Mouse (Mus musculus): ENCODE results near the gene Smap2. TPM values are rescaled to one million over a fixed set of nuclear protein-coding genes. Genes with fewer than 3 reads are reported as not detected.

The Smap2 gene
- polyA plus RNA-seq, 1 experiment from 2014 or later, result 42.4 TPM

GRCm38 (mm10) chr4:121039331-121040115 is 22.5 kb upstream of the Smap2 start, which contains the start of gene Col9a2:
Gene Col9a2 (plus strand): TSS chr4:121039385.
- peak within 1 kb of the TSS; percentile 65 for H3K4me2 ChIP-seq
- peak; percentile 25; the same call in 1 of the 2 replicates for ATAC-seq (ENCODE audit: low read depth)

GRCm38 (mm10) chr4:121033006-121033405 is 16.0 kb upstream of the Smap2 start:
- peaks cover 3% of the 10 kb centered on the region for H3K27me3 ChIP-seq
- no peak for ATAC-seq (ENCODE audit: low read depth)
- no peak overlapping the region for H3K4me3 ChIP-seq
- no peak overlapping the region for H3K27ac ChIP-seq (replicated peaks)
- H3K9ac ChIP-seq, result no peak overlapping the region
- no peak overlapping the region for H3K4me2 ChIP-seq
- H3K4me1 ChIP-seq (replicated peaks), result no peaks in the 10 kb centered on the region
- no peaks in the 10 kb centered on the region for H3K36me3 ChIP-seq
- WGBS, result 76% methylated on average over 2 of the region's 2 CpGs
- H3K9me3 ChIP-seq, result no peaks in the 10 kb centered on the region

More at GRCm38 (mm10) chr4:121039331-121040115, 22.5 kb upstream of the Smap2 start, which contains the start of gene Col9a2:
- 4% methylated on average over 46 of the region's 46 CpGs for WGBS
- peak within 1 kb of the TSS; percentile 41 for H3K4me3 ChIP-seq
- H3K36me3 ChIP-seq, result 0 out of 2 replicates have a peak, but pooled peaks cover 3% of the 10 kb centered on the region
- H3K4me1 ChIP-seq (replicated peaks), result peaks cover 42% of the 10 kb centered on the region
- H3K9me3 ChIP-seq, result no peaks in the 10 kb centered on the region
- peak within 1 kb of the TSS; percentile 70 for H3K9ac ChIP-seq
- peak within 1 kb of the TSS; percentile 88 for H3K27ac ChIP-seq (replicated peaks)
- peaks cover 25% of the 10 kb centered on the region for H3K27me3 ChIP-seq

GRCm38 (mm10) chr4:121031440-121031839 is 14.4 kb upstream of the Smap2 start:
- WGBS, result 59% methylated on average over 4 of the region's 4 CpGs
- no peak for ATAC-seq (ENCODE audit: low read depth)
- H3K27ac ChIP-seq (replicated peaks), result no peak overlapping the region

GRCm38 (mm10) chr4:121029632-121030031 is 12.6 kb upstream of the Smap2 start:
- Histone ChIP-seq H3K27ac (replicated peaks) (no peak overlapping the region), H3K4me2 (no peak overlapping the region), H3K4me1 (replicated peaks) (no peaks in the 10 kb centered on the region), H3K36me3 (no peaks in the 10 kb centered on the region), H3K27me3 (no peaks in the 10 kb centered on the region), H3K9ac (no peak overlapping the region), H3K9me3 (no peaks in the 10 kb centered on the region), H3K4me3 (no peak overlapping the region)
- WGBS, result 81% methylated on average over 3 of the region's 3 CpGs
- no peak for ATAC-seq (ENCODE audit: low read depth)

More at GRCm38 (mm10) chr4:121031440-121031839, 14.4 kb upstream of the Smap2 start:
- H3K9me3 ChIP-seq, result no peaks in the 10 kb centered on the region
- no peaks in the 10 kb centered on the region for H3K4me1 ChIP-seq (replicated peaks)
- H3K27me3 ChIP-seq, result no peaks in the 10 kb centered on the region
- no peaks in the 10 kb centered on the region for H3K36me3 ChIP-seq
- H3K4me2 ChIP-seq, result no peak overlapping the region
- no peak overlapping the region for H3K4me3 ChIP-seq
- H3K9ac ChIP-seq, result no peak overlapping the region

GRCm38 (mm10) chr4:121028659-121029392 is 11.8 kb upstream of the Smap2 start:
- no peaks in the 10 kb centered on the region for H3K36me3 ChIP-seq
- no peak overlapping the region for H3K4me3 ChIP-seq
- no peak for ATAC-seq (ENCODE audit: low read depth)
- no peak overlapping the region for H3K9ac ChIP-seq
- H3K9me3 ChIP-seq, result no peaks in the 10 kb centered on the region
- no peak overlapping the region for H3K4me2 ChIP-seq
- H3K27me3 ChIP-seq, result no peaks in the 10 kb centered on the region
- 24% methylated on average over 14 of the region's 14 CpGs for whole genome bisulfite sequencing
- no peaks in the 10 kb centered on the region for H3K4me1 ChIP-seq (replicated peaks)
- H3K27ac ChIP-seq (replicated peaks), result no peak overlapping the region

GRCm38 (mm10) chr4:121028146-121028545 is 11.1 kb upstream of the Smap2 start:
- no peak overlapping the region for H3K9ac ChIP-seq
- no peak overlapping the region for H3K27ac ChIP-seq (replicated peaks)
- H3K4me1 ChIP-seq (replicated peaks), result no peaks in the 10 kb centered on the region
- H3K9me3 ChIP-seq, result no peaks in the 10 kb centered on the region
- H3K27me3 ChIP-seq, result no peaks in the 10 kb centered on the region
- no peak overlapping the region for H3K4me3 ChIP-seq
- 73% methylated on average over 1 of the region's 1 CpGs for WGBS
- no peak overlapping the region for H3K4me2 ChIP-seq
- ATAC-seq (ENCODE audit: low read depth), result no peak
- no peaks in the 10 kb centered on the region for H3K36me3 ChIP-seq

GRCm38 (mm10) chr4:121025681-121026080 is 8.6 kb upstream of the Smap2 start:
- Histone ChIP-seq H3K27ac (replicated peaks) (no peak overlapping the region), H3K27me3 (no peaks in the 10 kb centered on the region), H3K4me1 (replicated peaks) (no peaks in the 10 kb centered on the region), H3K4me3 (no peak overlapping the region), H3K9ac (no peak overlapping the region), H3K9me3 (no peaks in the 10 kb centered on the region), H3K36me3 (no peaks in the 10 kb centered on the region), H3K4me2 (no peak overlapping the region)
- WGBS, result 62% methylated on average over 2 of the region's 2 CpGs
- ATAC-seq (ENCODE audit: low read depth), result no peak

- no peak overlapping the region for H3K9ac ChIP-seq
- H3K27ac ChIP-seq (replicated peaks), result no peak overlapping the region
- H3K4me2 ChIP-seq, result no peak overlapping the region
- no peaks in the 10 kb centered on the region for H3K36me3 ChIP-seq
- H3K27me3 ChIP-seq, result no peaks in the 10 kb centered on the region
- H3K4me3 ChIP-seq, result no peak overlapping the region
- no peak for ATAC-seq (ENCODE audit: low read depth)
- no peaks in the 10 kb centered on the region for H3K4me1 ChIP-seq (replicated peaks)
- 90% methylated on average over 2 of the region's 2 CpGs for WGBS
- H3K9me3 ChIP-seq, result no peaks in the 10 kb centered on the region
These were observed 6.9 kb upstream of the Smap2 start for GRCm38 (mm10) chr4:121023941-121024340.

- H3K9me3 ChIP-seq, result no peaks in the 10 kb centered on the region
- H3K4me3 ChIP-seq, result no peak overlapping the region
- 84% methylated on average over 7 of the region's 7 CpGs for WGBS
- H3K9ac ChIP-seq, result no peak overlapping the region
- H3K27ac ChIP-seq (replicated peaks), result no peak overlapping the region
- H3K4me1 ChIP-seq (replicated peaks), result no peaks in the 10 kb centered on the region
- H3K27me3 ChIP-seq, result no peaks in the 10 kb centered on the region
- H3K4me2 ChIP-seq, result no peak overlapping the region
- ATAC-seq (ENCODE audit: low read depth), result no peak
- no peaks in the 10 kb centered on the region for H3K36me3 ChIP-seq
These were observed 6.4 kb upstream of the Smap2 start for GRCm38 (mm10) chr4:121023464-121023863.

- Histone ChIP-seq H3K4me3 (no peak overlapping the region), H3K9me3 (no peaks in the 10 kb centered on the region), H3K4me1 (replicated peaks) (0 out of 2 replicates have a peak, but pooled peaks cover 3% of the 10 kb centered on the region), H3K36me3 (no peaks in the 10 kb centered on the region), H3K9ac (no peak overlapping the region), H3K4me2 (no peak overlapping the region), H3K27me3 (no peaks in the 10 kb centered on the region), H3K27ac (replicated peaks) (no peak overlapping the region)
- ATAC-seq (ENCODE audit: low read depth), result no peak
These were observed 4.9 kb upstream of the Smap2 start for GRCm38 (mm10) chr4:121021911-121022310.

GRCm38 (mm10) chr4:121020040-121020790 is 3.2 kb upstream of the Smap2 start:
- Histone ChIP-seq H3K27ac (replicated peaks) (no peak overlapping the region), H3K4me1 (replicated peaks) (peaks cover 14% of the 10 kb centered on the region), H3K4me2 (no peak overlapping the region), H3K36me3 (no peaks in the 10 kb centered on the region), H3K9me3 (no peaks in the 10 kb centered on the region), H3K4me3 (no peak overlapping the region), H3K9ac (no peak overlapping the region), H3K27me3 (no peaks in the 10 kb centered on the region)
- 71% methylated on average over 10 of the region's 10 CpGs for whole genome bisulfite sequencing
- ATAC-seq (ENCODE audit: low read depth), result no peak

- H3K27me3 ChIP-seq, result no peaks in the 10 kb centered on the region
- no peak overlapping the region for H3K27ac ChIP-seq (replicated peaks)
- no peaks in the 10 kb centered on the region for H3K9me3 ChIP-seq
- H3K9ac ChIP-seq, result no peak overlapping the region
- H3K4me2 ChIP-seq, result no peak overlapping the region
- H3K4me3 ChIP-seq, result no peak overlapping the region
- 95% methylated on average over 3 of the region's 3 CpGs for WGBS
- no peak for ATAC-seq (ENCODE audit: low read depth)
- H3K4me1 ChIP-seq (replicated peaks), result peaks cover 26% of the 10 kb centered on the region
- H3K36me3 ChIP-seq, result no peaks in the 10 kb centered on the region
These were observed 1.2 kb upstream of the Smap2 start for GRCm38 (mm10) chr4:121018250-121018649.

Data from neural tube, embryonic 13.5 days (tissue).